Mouse (Mus musculus) forebrain, embryonic 16.5 days (tissue): Measurements from ENCODE around the gene Atp2b4. TPM values are rescaled to one million over a fixed set of nuclear protein-coding genes. Genes with fewer than 3 reads are reported as not detected.

ENCODE experiments used
- ATAC-seq: fragments of 200-750 bp; cut with Nextera tagmentation; 2 replicates; pipeline ENCODE4 v1.8.0; 2017; ENCODE audit warnings: mild to moderate bottlenecking, moderate library complexity
- H3K27ac ChIP-seq: fragments of 300-500 bp; sonication (generic); 2 replicates; pipeline ENCODE4 v1.5.1; 2014; ENCODE audit warnings: low read length, control low read depth
- H3K27me3 ChIP-seq: fragments of 300-500 bp; sonication (generic); replicated peaks from 2 replicates; pipeline ENCODE4 v1.6.1; 2014; ENCODE audit warnings: low read length; ENCODE audit not compliant: control insufficient read depth, insufficient read depth
- H3K36me3 ChIP-seq: fragments of 300-500 bp; sonication (generic); 2 replicates; pipeline ENCODE4 v1.6.1; 2014; ENCODE audit not compliant: control insufficient read depth, insufficient read depth
- H3K4me1 ChIP-seq: fragments of 300-500 bp; sonication (generic); replicated peaks from 2 replicates; pipeline ENCODE4 v1.6.1; 2014; ENCODE audit warnings: low read length; ENCODE audit not compliant: control insufficient read depth, insufficient read depth
- H3K4me2 ChIP-seq: fragments of 300-500 bp; sonication (generic); 2 replicates; pipeline ENCODE4 v1.6.1; 2014; ENCODE audit warnings: mild to moderate bottlenecking, low read length, control low read depth
- H3K4me3 ChIP-seq: fragments of 300-500 bp; sonication (generic); replicated peaks from 2 replicates; pipeline ENCODE4 v1.5.1; 2014; ENCODE audit warnings: mild to moderate bottlenecking, low read length, control low read depth
- H3K9ac ChIP-seq: fragments of 300-500 bp; sonication (generic); replicated peaks from 2 replicates; pipeline ENCODE4 v1.6.1; 2014; ENCODE audit warnings: low read depth, low read length, control low read depth
- H3K9me3 ChIP-seq: fragments of 300-500 bp; sonication (generic); 2 replicates; pipeline ENCODE4 v1.6.1; 2016; ENCODE audit warnings: low read length; ENCODE audit not compliant: control insufficient read depth
- WGBS: fragments of 180-500 bp; shearing (Covaris S2); extraction: QIAGEN DNeasy Blood & Tissue Kit; methylation state at CpG from one replicate; pipeline ENCODE4 v1.1.7; 2014; 5-methylcytosine and 5-hydroxymethylcytosine counted together
- polyA plus RNA-seq: library from polyadenylated mRNA; unstranded; fragments of >200 nt; fragmentation: Nextera tagmentation; extraction: Ambion mirVana; gene quantifications from 2 replicates; pipeline ENCODE4 v1.2.1, GENCODE M21; 2015

Atp2b4 gene
- polyA plus RNA-seq, result 9.3 and 11.1 TPM in 2 replicates

DNA sequence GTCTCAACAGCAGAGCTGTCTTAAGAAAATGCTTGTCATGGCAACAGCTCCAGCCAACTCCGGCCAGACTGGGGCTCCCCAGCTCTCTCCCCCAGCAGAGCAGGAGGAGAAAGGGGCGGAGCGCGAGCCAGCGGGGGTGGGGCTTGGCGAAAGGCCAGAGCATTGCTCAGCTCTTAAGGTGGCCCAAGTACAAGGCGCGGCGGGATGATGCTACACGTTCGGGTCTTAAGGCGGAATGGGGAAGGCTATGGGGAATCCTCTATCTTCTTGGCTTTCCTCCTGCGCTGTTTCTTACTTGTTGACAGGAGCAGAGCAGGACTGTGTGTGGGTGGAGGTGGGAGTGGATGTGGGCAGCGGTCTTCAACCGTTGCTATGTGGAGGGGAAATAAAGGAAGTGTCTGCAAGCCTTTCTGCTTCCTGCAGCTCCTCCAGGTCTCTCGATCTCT, at the start of gene Atp2b4:
Gene Atp2b4 (minus strand): TSS at position 94 of the 446 bp plus-strand sequence.
- under 1% methylated on average over 15 of the region's 16 CpGs for WGBS
- Histone ChIP-seq H3K27ac (no peak within 1 kb of the TSS), H3K4me3 (peak within 1 kb of the TSS; percentile 47), H3K36me3 (no peaks in the 10 kb centered on the region), H3K27me3 (no peaks in the 10 kb centered on the region), H3K9me3 (no peaks in the 10 kb centered on the region), H3K4me2 (peak within 1 kb of the TSS; percentile 83), H3K4me1 (peaks cover 22% of the 10 kb centered on the region), H3K9ac (peak within 1 kb of the TSS; percentile 51)
- ATAC-seq, result peak; percentile 90

DNA sequence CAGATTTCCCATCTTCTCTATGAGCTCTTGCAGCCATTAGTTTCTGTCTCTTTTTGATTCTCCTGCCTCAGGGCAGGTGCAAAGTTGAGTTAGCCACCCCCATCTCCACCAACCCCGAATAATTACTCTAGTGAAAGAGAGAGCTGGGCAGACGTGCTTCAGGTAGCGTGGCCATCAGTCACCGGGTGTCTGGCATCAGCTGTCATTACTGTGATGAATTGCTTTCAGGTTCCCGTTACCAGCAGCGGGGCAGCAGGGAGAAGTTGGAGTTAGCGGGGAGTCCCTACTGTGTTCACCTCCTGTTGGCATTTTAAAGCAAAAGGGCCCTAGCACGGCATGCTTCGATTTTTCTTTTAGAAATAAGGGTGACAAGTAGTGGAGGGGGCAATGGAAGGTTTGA, 43.9 kb upstream of the Atp2b4 start:
- Histone ChIP-seq H3K4me1 (peaks cover 12% of the 10 kb centered on the region), H3K9ac (no peak overlapping the region), H3K27ac (no peak overlapping the region), H3K4me3 (no peak overlapping the region), H3K27me3 (no peaks in the 10 kb centered on the region), H3K9me3 (no peaks in the 10 kb centered on the region), H3K4me2 (no peak overlapping the region), H3K36me3 (no peaks in the 10 kb centered on the region)
- WGBS, result 35% methylated on average over 9 of the region's 9 CpGs
- ATAC-seq, result no peak

- H3K4me1 ChIP-seq, result peaks cover 12% of the 10 kb centered on the region
- H3K4me2 ChIP-seq, result no peak overlapping the region
- H3K4me3 ChIP-seq, result no peak overlapping the region
- no peaks in the 10 kb centered on the region for H3K36me3 ChIP-seq
- no peak overlapping the region for H3K9ac ChIP-seq
- no peaks in the 10 kb centered on the region for H3K9me3 ChIP-seq
- H3K27ac ChIP-seq, result no peak overlapping the region
- no peak for ATAC-seq
- 94% methylated on average over 6 of the region's 6 CpGs for WGBS
- H3K27me3 ChIP-seq, result no peaks in the 10 kb centered on the region
These were observed 43.1 kb upstream of the Atp2b4 start for GRCm38 (mm10) chr1:133843900-133844299.

GRCm38 (mm10) chr1:133843370-133843769, 42.5 kb upstream of the Atp2b4 start:
- no peak for ATAC-seq
- Histone ChIP-seq H3K27me3 (no peaks in the 10 kb centered on the region), H3K9me3 (no peaks in the 10 kb centered on the region), H3K9ac (no peak overlapping the region), H3K27ac (no peak overlapping the region), H3K4me2 (no peak overlapping the region), H3K4me1 (peaks cover 12% of the 10 kb centered on the region), H3K36me3 (no peaks in the 10 kb centered on the region), H3K4me3 (no peak overlapping the region)
- WGBS, result 78% methylated on average over 4 of the region's 4 CpGs

DNA sequence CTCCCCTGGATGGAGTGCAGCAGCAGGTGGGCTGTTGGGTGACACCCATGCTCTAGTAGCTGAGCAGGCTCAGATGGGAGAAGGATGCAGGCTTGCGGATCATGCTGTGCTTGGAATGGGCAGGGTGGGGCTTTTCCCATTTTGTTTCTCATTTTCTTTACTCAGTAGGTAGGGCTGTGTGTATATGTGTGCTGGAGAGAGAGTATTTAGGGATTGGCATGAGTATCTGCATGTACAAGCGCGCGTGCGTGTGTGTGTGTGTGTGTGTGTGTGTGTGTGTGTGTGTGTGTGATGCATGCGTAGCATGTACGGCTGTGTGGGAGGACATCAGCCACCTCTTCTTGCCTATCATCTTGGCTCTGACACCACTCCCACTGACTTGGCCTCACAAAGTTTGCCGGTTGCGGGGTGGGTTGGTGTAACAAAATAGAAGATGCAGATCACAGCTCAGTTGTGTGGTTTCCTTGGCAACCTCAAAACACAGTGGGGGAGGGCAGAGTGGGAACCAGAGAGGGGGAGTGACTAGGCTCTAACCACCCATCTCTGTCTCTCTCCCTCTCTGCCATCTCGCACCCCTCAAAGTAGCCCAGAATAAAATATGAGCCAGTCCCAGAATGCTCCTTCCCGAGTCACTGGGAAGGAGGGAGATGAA, 41.4 kb upstream of the Atp2b4 start:
- Histone ChIP-seq H3K4me2 (no peak overlapping the region), H3K4me1 (peaks cover 12% of the 10 kb centered on the region), H3K9ac (no peak overlapping the region), H3K9me3 (no peaks in the 10 kb centered on the region), H3K27me3 (no peaks in the 10 kb centered on the region), H3K4me3 (no peak overlapping the region), H3K36me3 (no peaks in the 10 kb centered on the region), H3K27ac (no peak overlapping the region)
- ATAC-seq, result peak; percentile 64
- 47% methylated on average over 11 of the region's 11 CpGs for WGBS

DNA sequence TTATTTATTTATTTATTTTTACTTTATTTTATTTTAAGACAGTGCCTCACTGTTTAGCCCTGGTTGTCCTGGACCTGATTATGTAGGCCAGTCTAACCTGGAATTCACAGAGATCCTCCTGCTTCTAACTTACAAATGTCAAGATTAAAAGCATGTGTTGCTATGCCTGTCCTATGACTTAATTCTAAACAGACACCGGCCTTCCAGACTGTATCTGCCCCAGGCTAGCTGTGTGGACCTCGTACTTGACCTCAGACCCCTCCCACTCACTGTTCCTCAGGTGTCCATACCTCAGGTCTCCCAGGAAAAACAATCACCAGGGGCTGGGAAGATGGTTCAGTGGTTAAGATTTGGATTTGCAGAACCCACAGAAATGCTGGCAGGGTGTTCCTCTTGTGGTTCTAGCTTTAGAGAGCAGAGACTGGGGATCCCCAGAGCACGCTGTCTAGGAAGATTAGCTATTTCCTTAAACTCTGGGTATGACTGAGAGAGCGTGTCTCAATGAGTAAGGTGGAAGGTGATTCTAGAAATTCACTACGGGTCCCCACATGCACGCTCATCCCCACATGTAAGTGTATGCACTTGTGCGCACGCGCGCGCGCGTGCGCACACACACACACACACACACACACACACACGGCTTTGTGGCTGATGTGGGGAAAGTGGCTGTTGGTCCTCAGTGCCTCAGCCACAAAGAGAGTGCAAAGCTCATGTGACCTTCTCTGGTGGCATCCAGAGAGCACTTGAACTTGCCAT, 40.5 kb upstream of the Atp2b4 start:
- Histone ChIP-seq H3K9me3 (no peaks in the 10 kb centered on the region), H3K4me3 (no peak overlapping the region), H3K4me1 (peaks cover 12% of the 10 kb centered on the region), H3K9ac (no peak overlapping the region), H3K27me3 (no peaks in the 10 kb centered on the region), H3K27ac (no peak overlapping the region), H3K4me2 (no peak overlapping the region), H3K36me3 (no peaks in the 10 kb centered on the region)
- ATAC-seq, result no peak
- 92% methylated on average over 15 of the region's 15 CpGs for WGBS

GRCm38 (mm10) chr1:133840530-133840929, 39.7 kb upstream of the Atp2b4 start:
- H3K36me3 ChIP-seq, result no peaks in the 10 kb centered on the region
- no peak overlapping the region for H3K4me3 ChIP-seq
- peaks cover 12% of the 10 kb centered on the region for H3K4me1 ChIP-seq
- H3K27ac ChIP-seq, result no peak overlapping the region
- no peaks in the 10 kb centered on the region for H3K9me3 ChIP-seq
- no peak overlapping the region for H3K9ac ChIP-seq
- H3K4me2 ChIP-seq, result no peak overlapping the region
- ATAC-seq, result no peak
- WGBS, result 55% methylated on average over 12 of the region's 12 CpGs
- H3K27me3 ChIP-seq, result no peaks in the 10 kb centered on the region

DNA sequence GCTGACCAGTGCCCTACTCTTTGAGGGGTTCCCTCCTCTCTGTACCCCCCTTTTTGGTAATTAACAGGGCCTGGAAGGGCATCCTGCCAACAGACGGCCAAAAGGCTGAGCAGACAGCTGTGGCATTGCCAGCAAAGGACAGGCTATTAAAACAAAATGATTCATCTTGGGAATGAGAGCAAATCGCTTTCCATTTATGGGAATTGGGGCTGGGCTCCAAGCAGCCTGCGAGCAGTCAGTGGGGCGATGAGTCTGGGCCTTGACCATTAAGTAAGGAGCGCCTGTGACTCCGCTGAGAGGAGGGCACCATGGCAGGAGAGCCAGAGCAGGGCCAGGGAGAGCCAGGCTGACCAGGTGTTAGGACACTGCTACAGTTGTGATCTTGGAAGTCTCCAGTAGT, 33.5 kb upstream of the Atp2b4 start:
- Histone ChIP-seq H3K4me3 (no peak overlapping the region), H3K36me3 (no peaks in the 10 kb centered on the region), H3K9me3 (no peaks in the 10 kb centered on the region), H3K4me2 (no peak overlapping the region), H3K9ac (no peak overlapping the region), H3K27me3 (no peaks in the 10 kb centered on the region), H3K27ac (no peak overlapping the region), H3K4me1 (no peaks in the 10 kb centered on the region; the same call in 1 of the 2 replicates)
- WGBS, result 52% methylated on average over 6 of the region's 6 CpGs
- ATAC-seq, result no peak

GRCm38 (mm10) chr1:133832781-133833180, 31.9 kb upstream of the Atp2b4 start:
- WGBS, result 62% methylated on average over 5 of the region's 5 CpGs
- H3K27ac ChIP-seq, result no peak overlapping the region
- H3K36me3 ChIP-seq, result no peaks in the 10 kb centered on the region
- no peak overlapping the region for H3K4me2 ChIP-seq
- no peak for ATAC-seq
- no peak overlapping the region for H3K4me3 ChIP-seq
- H3K9me3 ChIP-seq, result no peaks in the 10 kb centered on the region
- no peaks in the 10 kb centered on the region; the same call in 1 of the 2 replicates for H3K4me1 ChIP-seq
- no peaks in the 10 kb centered on the region for H3K27me3 ChIP-seq
- H3K9ac ChIP-seq, result no peak overlapping the region
